Mouse (Mus musculus) intestine, embryonic 15.5 days (tissue): Measurements from ENCODE around the gene Cck. TPM values are rescaled to one million over a fixed set of nuclear protein-coding genes. Genes with fewer than 3 reads are reported as not detected.
"Not testable (repeated sequence)": the region's sequence is repeated elsewhere in the genome, so short reads cannot be mapped to it uniquely, and the experiment has no call there.

Source experiments
- ATAC-seq: fragments of 200-750 bp; cut with Nextera tagmentation; 2 replicates; pipeline ENCODE4 v1.8.0; 2017; ENCODE audit warnings: moderate TSS enrichment, moderate library complexity
- H3K27ac ChIP-seq: fragments of 300-500 bp; sonication (generic); 2 replicates; pipeline ENCODE4 v1.5.1; 2015; ENCODE audit warnings: mild to moderate bottlenecking, inconsistent platforms
- H3K27me3 ChIP-seq: fragments of 300-500 bp; sonication (generic); replicated peaks from 2 replicates; pipeline ENCODE4 v1.6.1; 2015; ENCODE audit warnings: inconsistent platforms
- H3K36me3 ChIP-seq: fragments of 300-500 bp; sonication (generic); 2 replicates; pipeline ENCODE4 v1.6.1; 2015; ENCODE audit warnings: inconsistent platforms
- H3K4me1 ChIP-seq: fragments of 300-500 bp; sonication (generic); replicated peaks from 2 replicates; pipeline ENCODE4 v1.6.1; 2015; ENCODE audit warnings: inconsistent platforms
- H3K4me2 ChIP-seq: fragments of 300-500 bp; sonication (generic); replicated peaks from 2 replicates; pipeline ENCODE4 v1.6.1; 2015; ENCODE audit warnings: mild to moderate bottlenecking, inconsistent platforms
- H3K4me3 ChIP-seq: fragments of 300-500 bp; sonication (generic); replicated peaks from 2 replicates; pipeline ENCODE4 v1.5.1; 2015; ENCODE audit warnings: inconsistent platforms
- H3K9ac ChIP-seq: fragments of 300-500 bp; sonication (generic); 2 replicates; pipeline ENCODE4 v1.6.1; 2015; ENCODE audit warnings: inconsistent platforms
- H3K9me3 ChIP-seq: fragments of 300-500 bp; sonication (generic); 2 replicates; pipeline ENCODE4 v1.6.1; 2016; ENCODE audit warnings: inconsistent platforms
- WGBS: fragments of 180-500 bp; shearing (Covaris S2); methylation state at CpG from one replicate; pipeline ENCODE4 v1.1.7; 2015; 5-methylcytosine and 5-hydroxymethylcytosine counted together
- polyA plus RNA-seq: library from polyadenylated mRNA; unstranded; fragments of >200 nt; fragmentation: Nextera tagmentation; extraction: Ambion mirVana; gene quantifications from 2 replicates; pipeline ENCODE4 v1.2.1, GENCODE M21; 2015

The Cck gene
- polyA plus RNA-seq, 1 experiment from 2014 or later = 29.6 TPM

GRCm38 (mm10) chr9:121456739-121457515 lies 38.6 kb downstream of the Cck start:
- H3K36me3 ChIP-seq = peaks cover 41% of the 10 kb centered on the region; the same call in 1 of the 2 replicates
- H3K27me3 ChIP-seq = no peaks in the 10 kb centered on the region
- ATAC-seq = peak; percentile 67; the same call in 1 of the 2 replicates
- H3K4me2 ChIP-seq = no peak overlapping the region
- H3K4me1 ChIP-seq = 0 out of 2 replicates have a peak, but pooled peaks cover 2% of the 10 kb centered on the region
- no peak overlapping the region for H3K9ac ChIP-seq
- 79% methylated on average over 13 of the region's 13 CpGs for WGBS
- H3K9me3 ChIP-seq = no peaks in the 10 kb centered on the region
- H3K4me3 ChIP-seq = no peak overlapping the region
- H3K27ac ChIP-seq = no peak overlapping the region

GRCm38 (mm10) chr9:121454891-121455290 lies 40.6 kb downstream of the Cck start:
- Histone ChIP-seq H3K27me3 (no peaks in the 10 kb centered on the region), H3K36me3 (peaks cover 32% of the 10 kb centered on the region), H3K4me3 (no peak overlapping the region), H3K27ac (no peak overlapping the region), H3K4me2 (no peak overlapping the region), H3K4me1 (0 out of 2 replicates have a peak, but pooled peaks cover 2% of the 10 kb centered on the region), H3K9ac (no peak overlapping the region), H3K9me3 (no peaks in the 10 kb centered on the region)
- 85% methylated on average over 3 of the region's 3 CpGs for WGBS
- ATAC-seq = no peak

GRCm38 (mm10) chr9:121452342-121452942 lies 43.1 kb downstream of the Cck start:
- H3K27ac ChIP-seq, H3K4me2 ChIP-seq, H3K4me1 ChIP-seq, H3K9me3 ChIP-seq, H3K27me3 ChIP-seq, ATAC-seq, H3K4me3 ChIP-seq, H3K9ac ChIP-seq: not testable (repeated sequence)
- 74% methylated on average over 9 of the region's 9 CpGs for WGBS
- H3K36me3 ChIP-seq = peaks cover 36% of the 10 kb centered on the region

- 94% methylated on average over 13 of the region's 13 CpGs for WGBS
- Histone ChIP-seq H3K9ac (no peak overlapping the region), H3K4me2 (no peak overlapping the region), H3K36me3 (peaks cover 41% of the 10 kb centered on the region), H3K9me3 (no peaks in the 10 kb centered on the region), H3K27ac (no peak overlapping the region), H3K4me3 (no peak overlapping the region), H3K4me1 (no peaks in the 10 kb centered on the region), H3K27me3 (no peaks in the 10 kb centered on the region)
- no peak for ATAC-seq
Measured at GRCm38 (mm10) chr9:121446431-121446831, 49.1 kb downstream of the Cck start.

GRCm38 (mm10) chr9:121445364-121445763 lies 50.1 kb downstream of the Cck start:
- 75% methylated on average over 2 of the region's 2 CpGs for WGBS
- no peak overlapping the region for H3K9ac ChIP-seq

GRCm38 (mm10) chr9:121444367-121444707 lies 51.2 kb downstream of the Cck start:
- Histone ChIP-seq H3K27ac (no peak overlapping the region), H3K4me1 (no peaks in the 10 kb centered on the region), H3K27me3 (no peaks in the 10 kb centered on the region), H3K9me3 (no peaks in the 10 kb centered on the region), H3K4me2 (no peak overlapping the region), H3K36me3 (peaks cover 32% of the 10 kb centered on the region), H3K9ac (no peak overlapping the region), H3K4me3 (no peak overlapping the region)
- 70% methylated on average over 3 of the region's 3 CpGs for WGBS
- no peak for ATAC-seq

More at GRCm38 (mm10) chr9:121445364-121445763, 50.1 kb downstream of the Cck start:
- Histone ChIP-seq H3K4me2 (no peak overlapping the region), H3K36me3 (peaks cover 37% of the 10 kb centered on the region), H3K4me1 (no peaks in the 10 kb centered on the region), H3K9me3 (no peaks in the 10 kb centered on the region), H3K4me3 (no peak overlapping the region), H3K27me3 (no peaks in the 10 kb centered on the region), H3K27ac (no peak overlapping the region)
- peak; percentile 67 for ATAC-seq

GRCm38 (mm10) chr9:121443696-121444366 lies 51.7 kb downstream of the Cck start:
- Histone ChIP-seq H3K4me3 (no peak overlapping the region), H3K36me3 (peaks cover 30% of the 10 kb centered on the region), H3K9ac (no peak overlapping the region), H3K4me2 (no peak overlapping the region), H3K27me3 (no peaks in the 10 kb centered on the region), H3K4me1 (no peaks in the 10 kb centered on the region), H3K27ac (no peak overlapping the region), H3K9me3 (no peaks in the 10 kb centered on the region)
- ATAC-seq = peak; percentile 11
- 67% methylated on average over 31 of the region's 31 CpGs for WGBS

- Histone ChIP-seq H3K4me2 (no peak overlapping the region), H3K27me3 (no peaks in the 10 kb centered on the region), H3K9me3 (no peaks in the 10 kb centered on the region), H3K9ac (no peak overlapping the region), H3K27ac (no peak overlapping the region), H3K36me3 (peaks cover 23% of the 10 kb centered on the region), H3K4me1 (0 out of 2 replicates have a peak, but pooled peaks cover 4% of the 10 kb centered on the region), H3K4me3 (no peak overlapping the region)
- ATAC-seq = no peak
- WGBS = 71% methylated on average over 1 of the region's 1 CpGs
Measured at GRCm38 (mm10) chr9:121442145-121442544, 53.3 kb downstream of the Cck start.

Other genes starting within 250 kb of the Cck start
- gene Ulk4, start 218.5 kb downstream of the Cck start, polyA plus RNA-seq = 140 and 150 TPM in 2 replicates
- gene Trak1, start 198.2 kb downstream of the Cck start, polyA plus RNA-seq = 20.9 and 26.5 TPM in 2 replicates
- gene Lyzl4, start 146.4 kb upstream of the Cck start, polyA plus RNA-seq = not detected in 2 replicates
- gene Vipr1, start 147.0 kb upstream of the Cck start, polyA plus RNA-seq = 6.1 and 7.0 TPM in 2 replicates
- gene Sec22c, start 209.8 kb upstream of the Cck start, polyA plus RNA-seq = 14.5 and 14.7 TPM in 2 replicates
- gene Ss18l2, start 214.6 kb upstream of the Cck start, polyA plus RNA-seq = 141 and 147 TPM in 2 replicates
- 57.9 and 62.6 TPM in 2 replicates for gene Nktr, start 223.5 kb upstream of the Cck start, polyA plus RNA-seq